Mouse (Mus musculus) stomach, postnatal 0 days (tissue): ENCODE data around the gene Irs2. TPM values are rescaled to one million over a fixed set of nuclear protein-coding genes. Genes with fewer than 3 reads are reported as not detected.

Experiments used
- ATAC-seq: fragments of 200-750 bp; cut with Nextera tagmentation; 2 replicates; pipeline ENCODE4 v1.8.0; 2017; ENCODE audit not compliant: low FRiP score, low TSS enrichment
- DNase-seq: peaks from one replicate; pipeline ENCODE4 v3.0.0-alpha.2; 2016; ENCODE audit warnings: low spot score
- H3K27ac ChIP-seq: fragments of 300-500 bp; sonication (generic); replicated peaks from 2 replicates; pipeline ENCODE4 v1.5.1; 2014; ENCODE audit warnings: mild to moderate bottlenecking, control low read depth
- H3K27me3 ChIP-seq: fragments of 300-500 bp; sonication (generic); 2 replicates; pipeline ENCODE4 v1.6.1; 2014; ENCODE audit warnings: low read length; ENCODE audit not compliant: control insufficient read depth, insufficient read depth
- H3K36me3 ChIP-seq: fragments of 300-500 bp; sonication (generic); 2 replicates; pipeline ENCODE4 v1.6.1; 2014; ENCODE audit warnings: low read length, mixed read lengths; ENCODE audit not compliant: control insufficient read depth, insufficient read depth
- H3K4me1 ChIP-seq: fragments of 300-500 bp; sonication (generic); replicated peaks from 2 replicates; pipeline ENCODE4 v1.6.1; 2014; ENCODE audit warnings: antibody characterized with exemption; ENCODE audit not compliant: control insufficient read depth, insufficient read depth
- H3K4me2 ChIP-seq: fragments of 300-500 bp; sonication (generic); replicated peaks from 2 replicates; pipeline ENCODE4 v1.6.1; 2014; ENCODE audit warnings: low read depth, mild to moderate bottlenecking, control low read depth, moderate library complexity
- H3K4me3 ChIP-seq: fragments of 300-500 bp; sonication (generic); 2 replicates; pipeline ENCODE4 v1.5.1; 2014; ENCODE audit warnings: low read depth, low read length, control low read depth
- H3K9ac ChIP-seq: fragments of 300-500 bp; sonication (generic); 2 replicates; pipeline ENCODE4 v1.6.1; 2014; ENCODE audit warnings: mild to moderate bottlenecking, low read length, control low read depth, mixed read lengths
- H3K9me3 ChIP-seq: fragments of 300-500 bp; sonication (generic); 2 replicates; pipeline ENCODE4 v1.6.1; 2016; ENCODE audit warnings: low read length; ENCODE audit not compliant: control insufficient read depth
- CTCF ChIP-seq: IDR thresholded peaks from 2 replicates; pipeline ENCODE4 v1.5.1; 2016; ENCODE audit warnings: antibody characterized with exemption, low read depth, mild to moderate bottlenecking, moderate library complexity
- EP300 ChIP-seq: optimal IDR thresholded peaks from 2 replicates; pipeline ENCODE3; 2016; ENCODE audit warnings: antibody characterized with exemption
- WGBS: fragments of 180-500 bp; shearing (Covaris S2); extraction: QIAGEN DNeasy Blood & Tissue Kit; methylation state at CpG from one replicate; pipeline ENCODE4 v1.1.7; 2014; 5-methylcytosine and 5-hydroxymethylcytosine counted together
- polyA plus RNA-seq: library from polyadenylated mRNA; unstranded; fragments of >200 nt; fragmentation: Nextera tagmentation; extraction: Ambion mirVana; gene quantifications from 2 replicates; pipeline ENCODE4 v1.2.1, GENCODE M21; 2015

The Irs2 gene
- polyA plus RNA-seq, 1 experiment from 2014 or later, result 3.3 TPM

DNA sequence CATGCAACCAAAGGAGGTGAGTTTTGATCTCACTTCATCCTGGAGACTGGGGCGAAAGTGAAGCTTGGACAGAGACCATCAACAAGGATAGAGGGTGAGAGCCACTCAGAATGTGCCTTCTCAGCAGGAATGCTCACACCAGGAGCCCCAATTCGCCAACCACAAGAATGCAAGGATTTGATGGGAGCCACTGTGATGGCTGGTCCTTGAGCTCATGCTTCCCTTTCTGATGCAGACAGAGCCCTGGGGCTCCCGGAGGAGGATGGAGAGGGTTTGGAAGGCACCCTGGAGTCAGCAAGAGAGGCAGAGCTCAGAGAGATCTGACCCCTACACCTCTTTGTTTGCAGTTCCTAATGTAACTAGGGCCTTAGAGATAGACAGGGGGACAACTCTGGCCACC, 36.3 kb downstream of the Irs2 start:
- no peak overlapping the region; the same call in 1 of the 2 replicates for H3K27ac ChIP-seq
- H3K36me3 ChIP-seq, result no peaks in the 10 kb centered on the region
- H3K9ac ChIP-seq, result no peak overlapping the region
- no peaks in the 10 kb centered on the region for H3K27me3 ChIP-seq
- DNase-seq (no peak), ATAC-seq (no peak)
- H3K4me1 ChIP-seq, result no peaks in the 10 kb centered on the region; the same call in 1 of the 2 replicates
- H3K9me3 ChIP-seq, result no peaks in the 10 kb centered on the region
- WGBS, result 77% methylated on average over 3 of the region's 3 CpGs
- TF ChIP-seq CTCF (no peak), EP300 (no peak)
- no peak overlapping the region for H3K4me2 ChIP-seq
- H3K4me3 ChIP-seq, result no peak overlapping the region

DNA sequence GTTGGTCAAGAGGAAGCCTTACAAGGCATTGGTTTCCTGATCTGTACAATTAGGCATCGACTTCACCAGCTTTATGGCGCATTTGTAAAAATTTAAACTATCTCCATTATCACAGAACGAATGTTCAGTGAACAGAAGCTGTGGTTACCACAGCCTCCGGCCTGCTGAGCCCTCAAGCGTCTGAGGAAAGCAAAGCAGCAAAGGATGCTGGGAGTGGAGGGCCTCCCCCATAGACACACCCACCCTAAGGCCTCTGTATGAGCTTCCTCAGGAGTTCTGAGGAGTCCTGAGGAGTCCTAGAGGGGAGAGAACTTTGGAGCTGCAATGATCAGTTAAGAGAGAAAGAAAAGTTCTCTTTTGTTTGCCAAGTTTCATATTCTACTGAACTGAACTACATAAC, 36.7 kb downstream of the Irs2 start:
- no peak overlapping the region for H3K4me2 ChIP-seq
- H3K4me1 ChIP-seq, result no peaks in the 10 kb centered on the region; the same call in 1 of the 2 replicates
- ATAC-seq (no peak), DNase-seq (no peak)
- TF ChIP-seq CTCF, result no peak
- no peak for TF ChIP-seq EP300
- H3K4me3 ChIP-seq, result no peak overlapping the region
- no peaks in the 10 kb centered on the region for H3K27me3 ChIP-seq
- no peak overlapping the region for H3K9ac ChIP-seq
- peak overlapping the region; percentile 61; the same call in 1 of the 2 replicates for H3K27ac ChIP-seq
- WGBS, result 76% methylated on average over 5 of the region's 5 CpGs
- H3K36me3 ChIP-seq, result no peaks in the 10 kb centered on the region
- H3K9me3 ChIP-seq, result no peaks in the 10 kb centered on the region

DNA sequence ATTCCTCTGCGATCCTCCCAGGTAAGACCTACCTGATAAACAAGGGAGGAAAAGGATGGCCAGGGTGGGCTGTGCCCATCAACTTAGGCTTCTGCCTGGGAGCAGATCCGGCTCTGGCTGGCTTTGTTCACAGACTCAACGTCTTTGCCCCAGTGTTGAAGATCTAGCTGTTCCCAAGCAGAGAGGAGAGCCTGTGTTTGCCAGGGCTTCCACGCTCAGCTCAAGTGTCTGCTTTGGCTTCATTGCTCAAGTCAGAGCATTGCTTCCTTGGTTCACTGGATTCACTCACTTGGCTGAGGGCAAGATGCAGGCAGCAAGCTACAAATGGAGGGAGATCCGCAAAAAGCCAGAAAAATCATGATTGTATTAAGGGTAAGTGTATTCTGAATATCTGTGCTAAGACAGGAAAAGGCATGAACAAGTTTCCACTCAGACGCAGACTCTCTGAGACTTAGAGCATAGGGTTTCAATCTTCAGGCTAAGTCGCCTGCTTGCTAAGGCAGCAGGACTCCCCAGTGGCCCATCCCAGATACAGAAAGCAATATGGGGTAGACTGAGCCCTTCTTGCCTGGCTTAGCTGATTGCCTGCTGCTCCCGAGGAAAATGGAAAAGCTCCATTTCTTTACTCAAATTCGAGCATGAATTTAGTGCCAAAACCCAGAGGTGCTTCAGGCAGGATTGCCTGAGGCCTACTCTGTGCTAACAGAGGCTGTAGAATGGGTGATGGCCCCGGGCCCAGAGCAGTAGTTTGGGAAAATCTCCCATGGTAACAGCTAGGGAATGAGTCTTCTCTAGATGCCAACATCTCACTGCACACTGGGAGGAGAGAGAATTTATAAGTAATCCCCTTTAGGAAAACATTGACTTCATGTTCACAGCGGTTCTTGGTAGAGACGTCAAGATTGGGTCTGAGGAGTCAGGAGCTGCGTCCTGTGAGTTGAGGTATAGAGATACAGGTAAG, 37.5 kb downstream of the Irs2 start:
- TF ChIP-seq EP300 (no peak), CTCF (no peak)
- 64% methylated on average over 13 of the region's 13 CpGs for WGBS
- no peak overlapping the region for H3K4me3 ChIP-seq
- ATAC-seq (no peak; the same call in 1 of the 2 replicates), DNase-seq (no peak)
- no peaks in the 10 kb centered on the region for H3K9me3 ChIP-seq
- no peaks in the 10 kb centered on the region; the same call in 1 of the 2 replicates for H3K4me1 ChIP-seq
- no peak overlapping the region for H3K9ac ChIP-seq
- H3K36me3 ChIP-seq, result no peaks in the 10 kb centered on the region
- no peak overlapping the region for H3K4me2 ChIP-seq
- H3K27me3 ChIP-seq, result no peaks in the 10 kb centered on the region
- peak overlapping the region; percentile 61 for H3K27ac ChIP-seq

GRCm38 (mm10) chr8:10968687-10969086, 39.6 kb downstream of the Irs2 start:
- no peak overlapping the region for H3K9ac ChIP-seq
- DNase-seq (no peak), ATAC-seq (no peak)
- H3K27ac ChIP-seq, result no peak overlapping the region
- no peaks in the 10 kb centered on the region for H3K36me3 ChIP-seq
- H3K4me1 ChIP-seq, result peaks cover 3% of the 10 kb centered on the region
- H3K4me3 ChIP-seq, result no peak overlapping the region
- TF ChIP-seq CTCF (no peak), EP300 (no peak)
- H3K4me2 ChIP-seq, result no peak overlapping the region
- WGBS, result 54% methylated on average over 7 of the region's 7 CpGs
- no peaks in the 10 kb centered on the region for H3K9me3 ChIP-seq
- no peaks in the 10 kb centered on the region for H3K27me3 ChIP-seq

DNA sequence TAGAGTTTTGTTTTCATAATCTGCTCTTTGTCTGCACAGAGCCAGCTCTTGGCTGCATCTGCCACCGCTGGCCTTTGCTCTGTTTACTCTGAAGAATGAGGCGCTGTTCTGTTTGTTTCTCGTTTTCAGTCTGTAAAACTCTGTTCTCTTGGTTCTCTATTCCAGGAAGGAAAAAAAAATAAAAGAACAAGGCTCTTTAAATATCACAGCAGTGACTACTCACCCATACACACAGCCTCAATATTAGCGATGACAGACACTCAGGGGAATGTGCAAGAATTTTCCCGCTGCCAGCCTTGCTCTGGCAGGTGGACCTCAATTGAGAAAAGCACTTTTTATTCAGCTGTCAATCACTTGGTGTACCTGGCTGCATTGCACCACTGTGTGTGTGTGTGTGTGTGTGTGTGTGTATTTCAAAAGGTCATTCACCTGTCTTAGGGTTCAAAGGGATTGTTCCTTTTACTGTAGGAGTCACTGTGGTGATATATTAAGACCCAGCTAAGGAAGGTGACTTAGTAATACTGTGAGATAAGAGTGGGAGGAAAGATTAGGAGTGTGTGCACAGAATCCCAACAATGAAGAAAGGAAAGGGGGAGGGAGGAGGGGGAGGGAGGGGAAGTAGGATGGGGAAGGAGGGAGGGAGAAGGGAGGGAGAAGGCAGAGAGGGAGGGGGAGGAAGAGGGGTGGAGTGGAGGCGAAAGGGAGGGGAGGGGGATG, 42.7 kb downstream of the Irs2 start:
- H3K27ac ChIP-seq, result peak overlapping the region; percentile 65
- ATAC-seq, result peak; percentile 72
- 10% methylated on average over 6 of the region's 6 CpGs for WGBS
- TF ChIP-seq CTCF, result no peak
- peak; percentile 40 for TF ChIP-seq EP300
- no peak overlapping the region for H3K9ac ChIP-seq
- DNase-seq, result peak; percentile 54
- no peak overlapping the region for H3K4me3 ChIP-seq
- no peaks in the 10 kb centered on the region for H3K9me3 ChIP-seq
- no peaks in the 10 kb centered on the region for H3K27me3 ChIP-seq
- no peaks in the 10 kb centered on the region for H3K36me3 ChIP-seq
- H3K4me2 ChIP-seq, result no peak overlapping the region
- H3K4me1 ChIP-seq, result peaks cover 9% of the 10 kb centered on the region
